Mouse (Mus musculus) 3T3-L1 (cell line): ENCODE data around the gene Hs1bp3.

ENCODE experiments used
- DNase-seq: peaks from one replicate; pipeline ENCODE4 v3.0.0-alpha.2; 2015; ENCODE audit warnings: low read depth, low spot score

Gene Hs1bp3

DNA sequence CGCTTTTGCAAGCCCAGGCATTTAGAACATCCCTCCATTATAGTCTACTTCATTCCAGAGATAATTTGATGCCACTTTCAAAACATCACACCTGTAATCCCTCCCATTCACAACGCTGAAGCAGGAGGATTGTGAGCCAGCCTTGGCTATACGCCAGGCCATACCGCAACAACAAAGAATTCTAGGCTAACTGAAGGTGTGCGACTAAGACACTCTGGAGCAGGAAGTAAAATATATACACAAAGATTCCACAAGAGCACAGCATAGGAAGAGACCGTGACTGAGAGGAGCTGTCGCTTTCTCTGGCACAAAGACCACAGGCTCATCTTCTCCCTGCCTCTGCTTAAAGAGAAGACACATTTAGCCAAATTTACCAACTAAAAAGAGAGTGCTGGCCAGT is 49.2 kb downstream of the Hs1bp3 start:
- DNase-seq, result no peak

DNA sequence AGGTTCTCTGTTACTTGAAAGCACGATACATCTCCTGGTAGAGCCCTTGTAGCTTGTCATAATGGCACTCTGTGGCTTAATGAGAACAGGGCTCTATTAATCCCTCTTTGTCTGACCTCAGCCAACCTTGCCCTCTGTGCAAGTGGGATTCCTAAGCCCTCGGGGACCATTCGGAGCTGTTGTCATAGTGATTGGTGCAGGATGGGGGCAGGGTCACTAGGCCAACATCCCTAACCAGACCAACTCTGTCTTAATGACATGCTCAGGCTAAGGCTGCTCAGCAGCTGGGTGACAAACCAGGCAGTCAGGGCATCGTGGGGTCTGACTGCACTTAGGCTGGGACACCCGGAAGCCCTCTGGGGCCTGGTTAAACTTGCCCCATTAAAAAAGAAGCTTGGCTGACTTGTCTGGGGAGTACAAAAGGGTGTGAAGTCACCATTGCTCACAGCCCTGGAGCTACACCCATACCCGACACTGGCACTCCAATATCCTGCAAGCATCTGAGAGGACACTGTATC is 51.1 kb downstream of the Hs1bp3 start:
- no peak for DNase-seq

DNA sequence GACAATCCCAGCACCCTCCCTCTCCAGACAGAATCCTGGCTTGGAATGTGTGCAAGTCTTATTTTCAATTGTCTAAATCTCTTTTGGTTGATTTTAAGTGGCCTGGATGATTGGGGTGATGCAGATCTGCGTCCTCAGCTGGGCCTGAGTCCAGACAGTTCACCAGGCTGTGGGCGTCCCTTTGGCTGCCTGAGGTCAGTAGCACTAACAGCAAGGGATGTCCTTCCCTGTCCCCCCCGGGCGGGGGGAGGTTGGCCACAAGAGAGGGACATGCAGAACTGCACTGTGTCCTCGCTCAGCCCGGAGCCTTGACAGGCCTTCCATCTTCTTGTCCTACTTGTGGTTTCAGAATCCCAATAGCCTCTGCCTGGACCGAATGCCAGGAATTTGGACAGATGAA is 52.1 kb downstream of the Hs1bp3 start:
- DNase-seq, result no peak

- DNase-seq, result no peak
Observed at GRCm38 (mm10) chr12:8365905-8366576, 52.8 kb downstream of the Hs1bp3 start.

DNA sequence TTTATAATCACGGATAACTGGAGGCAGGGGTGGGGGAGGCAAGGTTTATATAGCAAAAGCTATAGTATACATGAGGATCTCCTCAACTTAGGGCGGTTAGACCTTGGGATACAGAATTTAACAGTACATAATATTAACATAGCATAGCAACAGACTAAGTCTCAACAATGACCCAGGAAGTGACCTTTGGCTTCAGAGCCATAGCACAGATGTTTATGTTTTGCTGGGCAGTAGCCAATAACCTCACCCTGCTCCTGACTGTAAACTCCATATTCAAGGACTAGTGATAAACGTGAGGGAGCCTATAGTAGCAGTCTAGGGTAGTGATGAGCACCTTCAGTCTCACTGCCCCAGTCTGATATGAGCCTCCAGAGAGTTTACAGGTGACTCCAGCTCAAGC is 53.5 kb downstream of the Hs1bp3 start:
- no peak for DNase-seq

- no peak for DNase-seq
Observed at GRCm38 (mm10) chr12:8371746-8372510, 58.7 kb downstream of the Hs1bp3 start.

- DNase-seq, result peak; percentile 72
Observed at GRCm38 (mm10) chr12:8372511-8373180, 59.4 kb downstream of the Hs1bp3 start.

- no peak for DNase-seq
Observed at GRCm38 (mm10) chr12:8373741-8374140, 60.5 kb downstream of the Hs1bp3 start.

GRCm38 (mm10) chr12:8377169-8377568 is 63.9 kb downstream of the Hs1bp3 start:
- DNase-seq, result no peak

DNA sequence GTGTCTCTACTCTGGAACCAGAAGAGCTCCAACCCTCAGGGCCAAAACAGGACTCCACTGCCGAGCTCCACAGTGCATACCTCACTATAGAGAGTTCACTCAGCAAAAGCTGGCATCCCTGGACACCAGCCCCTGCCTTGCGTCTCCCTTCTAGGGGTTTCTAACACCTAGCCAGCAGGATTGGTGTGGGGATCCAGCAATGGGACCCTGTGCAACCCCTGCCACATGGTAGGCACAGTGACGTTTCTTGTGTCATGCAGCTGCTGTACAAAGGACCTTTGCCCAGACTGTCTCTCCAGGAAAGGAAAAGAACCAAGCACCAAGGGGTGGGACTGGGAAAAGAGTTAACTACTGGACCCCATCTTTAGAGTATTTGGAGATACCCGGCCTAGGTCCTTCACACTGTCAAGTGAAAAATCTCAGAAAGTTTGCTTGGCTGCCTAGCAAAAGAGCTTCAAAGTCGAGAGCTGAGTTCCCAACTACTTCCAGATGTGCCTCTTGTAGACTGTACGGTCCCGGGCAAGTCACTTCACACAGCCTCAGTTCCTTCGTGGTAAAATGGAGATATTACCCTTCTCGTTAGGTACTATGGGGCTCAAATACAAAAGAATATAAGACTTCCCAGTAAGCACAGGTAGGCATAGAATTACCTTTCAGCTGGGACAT is 64.9 kb downstream of the Hs1bp3 start:
- DNase-seq, result no peak

- DNase-seq, result peak; percentile 98
Observed at GRCm38 (mm10) chr12:8379795-8380521, 66.7 kb downstream of the Hs1bp3 start.

DNA sequence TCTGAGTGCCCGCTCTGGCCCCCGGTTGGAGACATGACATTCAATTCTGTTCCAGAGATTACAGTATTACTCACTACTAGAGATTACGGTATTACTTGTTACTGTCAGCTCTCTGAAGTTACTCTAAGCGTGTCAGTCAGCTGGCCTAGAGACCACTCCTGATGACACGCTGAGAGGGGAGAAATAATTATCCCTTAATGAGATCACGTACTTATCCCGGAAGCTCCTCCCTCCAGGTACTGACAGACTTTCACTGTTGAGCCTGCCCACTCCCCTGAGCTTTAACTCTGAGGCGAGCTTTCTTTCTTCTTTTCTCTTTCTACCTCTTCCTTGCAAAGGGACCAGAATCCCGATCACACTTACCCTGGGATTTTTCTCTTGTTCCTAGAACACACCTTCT is 67.7 kb downstream of the Hs1bp3 start:
- no peak for DNase-seq

GRCm38 (mm10) chr12:8381940-8382339 is 68.7 kb downstream of the Hs1bp3 start:
- DNase-seq, result no peak

DNA sequence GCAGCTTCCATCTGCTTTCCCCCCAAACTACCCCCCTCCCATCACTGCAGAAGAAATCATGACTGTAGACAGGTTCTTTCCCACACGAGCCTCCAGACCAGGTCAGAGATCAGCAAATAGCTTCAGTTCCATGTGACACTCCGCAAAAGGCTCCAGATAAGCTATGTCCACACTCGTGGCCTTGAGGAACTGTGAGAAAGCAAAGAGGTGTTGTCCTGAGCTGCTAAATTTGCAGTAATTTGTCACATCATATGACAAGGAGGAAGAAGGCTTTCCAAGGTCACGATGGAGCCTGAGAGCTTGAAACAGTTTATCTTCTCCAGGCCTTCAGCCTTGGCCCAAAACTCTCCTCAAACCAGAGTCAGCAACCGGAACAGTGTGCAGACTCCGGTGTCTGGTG is 70.6 kb downstream of the Hs1bp3 start:
- no peak for DNase-seq

DNA sequence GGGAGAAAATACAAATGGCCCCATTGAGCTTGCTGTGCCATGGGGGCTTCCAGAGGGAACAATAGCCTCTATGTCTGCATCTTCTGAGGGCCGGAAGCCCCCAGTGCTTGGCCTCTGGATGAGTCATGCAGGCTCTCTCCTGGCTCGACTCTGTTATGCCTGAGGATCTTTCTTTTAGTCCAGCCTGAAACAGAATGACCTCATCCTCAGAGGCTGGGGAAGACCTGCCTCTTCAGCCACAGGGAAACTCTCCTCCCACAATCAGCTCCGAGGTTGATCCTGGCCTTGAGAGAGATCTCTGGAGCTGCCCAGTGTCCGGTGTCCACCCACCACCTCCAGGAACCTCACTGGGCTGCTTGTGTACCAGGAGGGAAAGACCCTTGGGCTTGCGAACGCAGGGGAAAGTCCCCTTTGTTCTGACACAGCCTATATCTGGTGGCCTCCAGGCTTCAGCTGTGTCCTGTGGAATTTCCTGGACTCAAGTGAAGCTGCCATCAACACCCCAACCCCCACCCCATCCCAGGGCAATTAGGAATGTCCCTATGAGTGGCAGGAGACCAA is 73.3 kb downstream of the Hs1bp3 start:
- DNase-seq, result peak; percentile 95

DNA sequence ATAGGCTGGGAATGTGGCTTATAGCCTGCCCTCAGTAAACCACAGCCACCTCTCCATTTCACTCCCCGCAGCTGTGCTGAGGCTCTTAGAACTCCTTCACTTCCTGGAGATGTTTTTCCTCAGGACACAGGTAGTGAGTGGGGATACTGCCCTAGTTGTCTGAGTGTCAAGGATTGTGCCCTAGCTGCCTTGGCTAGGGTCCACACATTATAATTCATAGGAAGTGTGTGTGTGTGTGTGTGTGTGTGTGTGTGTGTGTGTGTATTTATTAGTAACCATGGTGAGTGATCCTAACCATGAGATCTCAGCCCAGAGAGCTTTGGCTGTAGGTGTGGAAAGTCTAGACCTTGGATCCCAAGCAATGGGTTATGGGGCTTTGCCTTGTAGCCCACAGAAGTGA is 74.0 kb downstream of the Hs1bp3 start:
- DNase-seq, result no peak

DNA sequence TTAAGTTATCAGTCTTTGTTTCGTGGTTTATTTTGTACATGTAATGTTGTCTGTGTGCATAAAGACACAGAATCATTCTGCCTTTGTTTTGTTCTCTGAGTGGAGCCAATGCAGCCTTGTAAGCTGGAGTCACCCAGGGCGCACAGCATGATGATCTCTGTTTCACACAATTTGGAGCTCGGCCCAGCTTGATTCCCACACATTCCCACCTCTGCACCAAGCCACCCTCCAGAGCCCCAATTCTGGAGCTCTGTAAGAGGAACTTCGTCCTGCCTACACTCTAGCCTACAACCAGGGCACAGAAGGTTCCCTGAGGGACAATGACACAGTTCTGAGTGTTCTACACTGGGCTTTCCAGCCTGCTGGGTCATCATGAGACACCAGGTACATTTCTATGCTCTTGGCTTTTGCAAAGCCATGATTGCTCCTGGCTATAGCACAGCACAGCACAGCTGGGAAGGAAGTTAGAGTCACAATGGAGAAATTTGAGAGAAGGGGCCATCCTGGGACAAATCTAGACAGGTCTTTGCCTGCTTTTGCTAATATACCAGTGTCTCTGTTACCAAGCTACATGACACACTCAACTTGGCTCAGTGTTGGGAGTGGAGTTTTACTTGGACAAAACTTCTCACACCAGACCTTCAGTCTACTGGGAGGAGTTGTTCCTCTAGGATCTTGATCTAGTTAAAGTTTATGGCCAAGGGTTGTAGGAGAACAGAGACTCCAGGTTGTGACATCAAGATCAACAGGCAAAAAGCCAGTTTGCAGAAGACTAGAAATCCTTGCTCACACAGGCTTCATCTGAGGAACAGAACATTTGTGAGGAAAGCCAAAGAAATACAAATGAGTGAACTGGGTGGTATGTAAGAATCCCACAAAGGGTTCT is 75.5 kb downstream of the Hs1bp3 start:
- no peak for DNase-seq

- no peak for DNase-seq
Observed at GRCm38 (mm10) chr12:8393226-8393625, 80.0 kb downstream of the Hs1bp3 start.
